Mouse (Mus musculus) cerebellum, adult 8-10 months (tissue): ENCODE measurements at regions not wholly inside any gene's neighbourhood (a gene's known extent, or its start where the extent isn't known, plus 50 kb on each side); places are given as distances from the start of the nearest gene placed in this dataset.

ENCODE experiments used
- DNase-seq: peaks from one replicate; pipeline ENCODE4 v3.0.0; 2022

DNA sequence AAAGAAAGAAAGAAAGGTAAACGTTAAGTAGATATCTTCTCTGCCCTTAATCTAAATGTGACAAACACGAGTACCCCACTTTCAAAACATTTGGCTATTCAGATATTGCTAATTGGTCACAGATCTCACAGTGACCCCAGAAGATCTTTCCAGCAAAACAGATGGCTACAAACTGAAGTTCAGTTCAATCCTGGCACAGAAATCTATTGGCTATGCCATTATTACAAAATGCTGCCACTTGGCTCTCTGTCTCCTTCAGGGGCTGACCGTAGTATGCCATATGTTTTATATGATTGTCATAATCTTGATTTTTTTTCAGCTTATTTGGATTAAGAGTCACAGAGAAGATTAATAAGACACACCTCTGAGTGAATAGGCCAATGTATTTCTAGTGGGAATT is 873.2 kb downstream of the Slc22a22 start:
- DNase-seq = no peak

DNA sequence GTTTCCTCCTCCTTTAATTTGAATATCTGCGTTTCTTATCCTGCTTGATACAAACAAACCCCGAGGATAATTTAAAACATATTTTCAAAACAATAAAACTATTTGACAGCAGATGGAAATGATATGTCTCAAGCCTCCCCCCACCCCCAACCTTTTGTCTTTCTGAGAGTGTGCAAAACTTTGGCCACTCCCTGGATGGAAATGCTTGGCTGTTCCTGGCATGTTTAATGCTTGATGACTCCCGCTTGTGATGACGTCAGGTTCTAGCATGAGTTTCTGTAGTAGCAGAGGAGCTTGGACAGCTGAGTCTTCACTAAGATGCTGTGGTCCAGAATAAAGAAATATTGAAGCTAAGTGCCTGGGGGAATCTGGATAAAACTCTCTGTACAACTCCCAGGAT is 884.8 kb downstream of the Slc22a22 start:
- DNase-seq = no peak

DNA sequence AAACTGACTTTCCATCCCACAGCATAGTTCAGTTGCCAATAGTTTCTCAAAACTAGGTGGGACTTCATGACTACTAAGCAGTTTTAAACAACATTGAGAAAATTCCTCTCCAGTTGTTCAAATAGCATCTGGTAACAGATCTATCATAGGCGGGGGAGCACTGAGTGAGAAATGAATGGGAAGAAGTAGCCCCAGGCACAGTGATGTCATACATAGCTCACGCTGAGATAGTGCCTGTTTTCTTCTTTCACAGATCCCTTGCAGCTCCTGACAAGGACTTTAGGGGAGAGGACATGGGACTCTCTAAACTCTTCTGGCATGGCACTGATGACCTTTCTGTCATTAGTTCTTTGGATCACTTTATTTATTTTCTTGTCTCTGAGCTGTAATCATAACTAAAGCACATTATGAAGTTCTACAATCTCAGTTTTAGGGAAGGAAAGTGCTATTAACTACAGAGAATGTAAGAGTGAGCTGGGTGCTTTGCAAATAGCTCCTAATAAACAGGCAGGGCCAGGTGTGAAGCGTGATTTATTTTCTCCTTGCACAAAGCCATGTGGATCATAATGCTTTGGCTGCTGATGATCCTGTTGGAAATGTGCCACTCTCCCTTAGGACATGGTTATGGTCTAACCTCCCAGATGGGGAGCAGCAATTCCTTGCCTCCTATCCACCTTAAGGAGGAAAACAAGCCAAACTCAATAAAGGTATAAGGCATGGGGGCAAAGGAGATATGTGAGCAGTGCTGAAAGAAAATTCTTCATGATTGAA is 896.5 kb downstream of the Slc22a22 start:
- no peak for DNase-seq

GRCm38 (mm10) chr15:56563192-56563591 is 914.2 kb downstream of the Slc22a22 start:
- DNase-seq = no peak

DNA sequence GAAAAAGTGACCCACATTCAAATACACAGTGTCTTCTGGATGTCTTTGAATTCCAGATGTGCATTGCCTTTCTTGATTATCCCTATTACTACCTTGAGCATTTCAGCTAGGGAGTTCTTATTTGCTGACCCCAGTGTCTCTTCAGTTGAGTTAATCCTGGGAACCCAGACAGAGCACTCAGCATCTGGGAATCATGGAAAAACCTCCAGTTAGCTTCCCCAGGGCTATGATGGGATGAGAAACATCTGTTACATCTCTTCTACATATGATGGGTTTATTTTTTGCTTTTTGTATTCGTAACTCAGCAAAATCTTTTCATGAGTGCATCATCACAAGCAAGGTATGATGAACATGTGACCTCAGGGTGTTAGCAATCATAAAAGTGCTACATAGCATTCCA is 914.6 kb downstream of the Slc22a22 start:
- DNase-seq = no peak

GRCm38 (mm10) chr15:56562143-56562542 is 915.3 kb downstream of the Slc22a22 start:
- no peak for DNase-seq

DNA sequence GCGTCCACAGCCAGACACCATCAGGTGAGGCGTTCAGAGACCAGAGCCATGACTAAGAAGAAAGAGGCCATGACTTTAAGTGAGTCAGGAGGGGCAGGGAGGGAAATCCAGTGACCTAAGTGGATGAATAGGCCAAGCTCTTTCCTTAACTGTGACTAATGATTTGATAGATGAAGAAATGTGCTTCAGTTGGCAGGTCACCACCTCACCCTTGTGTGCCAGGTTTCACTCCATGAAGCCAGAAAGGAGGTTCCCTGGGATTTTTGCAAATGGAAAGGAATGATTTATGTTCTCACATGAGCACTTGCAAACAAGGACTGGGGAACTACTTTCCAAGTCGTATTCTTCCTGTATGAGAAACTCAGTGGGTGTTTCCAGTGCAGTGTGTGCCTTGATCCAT is 923.0 kb downstream of the Slc22a22 start:
- no peak for DNase-seq

GRCm38 (mm10) chr15:56553851-56554250 is 923.6 kb downstream of the Slc22a22 start:
- no peak for DNase-seq

DNA sequence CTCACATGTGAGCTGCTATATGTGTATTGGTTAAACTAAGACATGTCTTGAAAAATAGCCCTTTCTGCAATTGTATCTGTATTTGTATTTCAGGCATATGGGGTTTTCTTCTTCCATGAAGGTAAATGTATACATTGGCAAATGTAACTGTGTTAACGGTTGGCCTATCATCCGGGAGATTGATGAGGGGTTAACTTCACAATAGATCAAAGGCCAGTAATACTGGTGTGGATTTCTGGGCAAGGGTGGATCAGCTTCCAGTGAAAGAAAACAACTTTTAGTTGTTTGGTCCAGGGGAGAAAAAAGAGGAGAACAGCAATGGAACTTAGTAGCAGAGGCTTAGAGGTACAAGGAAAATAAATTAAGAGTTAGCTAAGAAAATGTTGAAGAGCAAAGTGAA is 945.9 kb downstream of the Slc22a22 start:
- DNase-seq = no peak

GRCm38 (mm10) chr15:56518379-56518778 is 959.0 kb downstream of the Slc22a22 start:
- no peak for DNase-seq

DNA sequence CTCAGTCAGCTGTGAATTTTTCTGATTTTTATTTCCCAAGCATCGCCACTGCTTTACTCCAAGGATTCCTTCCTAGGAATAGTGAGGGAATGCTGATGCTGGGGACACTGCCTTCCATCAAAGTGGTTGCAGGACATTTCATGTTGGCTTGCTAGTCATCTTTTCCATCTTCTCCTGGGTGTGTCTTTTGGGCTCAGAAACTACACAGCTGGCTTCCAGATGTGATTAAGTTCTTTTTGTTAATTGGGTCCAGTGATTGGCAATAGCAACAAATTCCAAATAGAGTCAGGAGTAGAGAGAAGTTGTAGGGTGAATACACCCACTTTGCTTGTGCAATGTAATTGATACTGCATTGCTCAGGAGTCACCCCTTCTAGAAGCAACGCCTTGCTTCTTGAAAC is 961.3 kb downstream of the Slc22a22 start:
- DNase-seq = no peak

DNA sequence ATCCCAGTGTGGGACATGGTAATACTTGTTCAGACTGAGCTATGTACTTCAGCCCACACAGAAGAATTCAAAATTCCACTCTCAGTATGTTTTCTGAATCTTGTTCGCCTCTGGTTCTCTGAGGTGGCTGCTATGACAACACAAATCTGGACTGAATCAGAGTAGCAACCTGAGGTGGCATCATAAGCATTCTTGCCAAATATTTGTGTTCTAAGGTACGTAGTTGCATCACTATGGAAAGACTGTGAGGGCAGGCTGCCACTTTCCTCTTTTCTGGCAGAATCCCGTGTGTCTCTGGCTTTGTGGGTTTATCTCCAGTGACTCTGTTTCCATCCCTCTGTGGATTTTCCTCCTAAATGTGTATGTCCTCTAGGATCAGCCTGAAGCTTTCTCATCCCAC is 978.7 kb downstream of the Slc22a22 start:
- DNase-seq = no peak

GRCm38 (mm10) chr15:56497757-56498156 is 979.7 kb downstream of the Slc22a22 start:
- no peak for DNase-seq

DNA sequence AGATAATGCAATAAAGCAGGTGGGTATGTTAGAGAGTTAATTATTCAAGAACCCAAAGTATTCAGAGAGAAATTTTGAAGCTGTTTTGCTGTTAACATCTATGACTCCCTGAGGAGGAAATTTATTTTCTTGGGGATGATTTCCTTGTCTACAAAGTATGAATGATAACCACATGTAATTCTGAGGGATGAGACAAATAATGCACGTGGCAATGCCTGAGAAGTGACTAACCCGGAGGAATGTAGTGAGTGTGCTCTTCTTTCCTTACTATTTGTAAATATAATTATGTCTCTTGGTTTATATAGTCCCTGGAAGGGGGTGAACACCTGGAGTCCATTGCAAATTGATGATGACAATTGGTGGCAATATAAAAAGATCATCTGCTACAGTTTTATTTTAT is 981.1 kb downstream of the Slc22a22 start:
- DNase-seq = no peak

GRCm38 (mm10) chr15:56485931-56486330 is 991.5 kb downstream of the Slc22a22 start:
- no peak for DNase-seq

DNA sequence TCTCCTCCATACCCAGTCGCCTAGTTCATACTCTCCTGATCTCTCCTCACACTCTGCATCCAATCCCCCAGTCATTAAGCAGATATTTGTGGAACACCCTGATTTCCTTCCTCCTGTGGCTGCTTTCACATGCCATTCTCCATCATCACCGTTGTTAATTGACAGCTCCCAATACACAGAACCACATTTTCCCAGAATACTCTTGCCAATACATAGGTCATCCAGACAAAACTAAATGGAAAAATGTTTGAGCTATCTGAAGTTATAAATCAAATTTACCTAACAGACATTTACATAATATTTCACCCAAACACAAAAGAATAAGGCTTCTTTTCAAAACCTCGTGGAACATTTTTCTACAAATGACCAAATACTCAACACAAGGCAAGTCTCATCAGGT is 992.7 kb downstream of the Slc22a22 start:
- no peak for DNase-seq

- DNase-seq = no peak
Measured at GRCm38 (mm10) chr15:56479682-56480081, 997.7 kb downstream of the Slc22a22 start.

DNA sequence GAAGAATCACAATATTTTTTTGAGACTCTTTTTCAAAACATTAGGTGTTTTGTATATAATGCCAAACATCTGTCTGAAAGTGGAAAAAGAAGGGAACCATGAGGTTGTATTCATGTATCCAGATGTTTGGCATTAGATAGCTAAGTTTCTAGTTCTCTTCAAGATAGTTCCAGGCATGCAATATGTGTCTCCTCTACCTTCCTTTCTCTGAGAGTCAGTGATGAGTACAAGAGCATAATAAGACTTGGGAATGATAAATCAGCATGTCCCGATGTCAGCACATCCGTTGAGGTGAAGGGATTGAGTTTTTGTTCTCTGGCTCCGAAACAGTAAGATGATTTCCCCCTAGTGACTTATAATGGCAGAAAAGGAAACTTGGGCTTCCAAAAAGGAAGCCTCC is 998.4 kb downstream of the Slc22a22 start:
- DNase-seq = no peak

DNA sequence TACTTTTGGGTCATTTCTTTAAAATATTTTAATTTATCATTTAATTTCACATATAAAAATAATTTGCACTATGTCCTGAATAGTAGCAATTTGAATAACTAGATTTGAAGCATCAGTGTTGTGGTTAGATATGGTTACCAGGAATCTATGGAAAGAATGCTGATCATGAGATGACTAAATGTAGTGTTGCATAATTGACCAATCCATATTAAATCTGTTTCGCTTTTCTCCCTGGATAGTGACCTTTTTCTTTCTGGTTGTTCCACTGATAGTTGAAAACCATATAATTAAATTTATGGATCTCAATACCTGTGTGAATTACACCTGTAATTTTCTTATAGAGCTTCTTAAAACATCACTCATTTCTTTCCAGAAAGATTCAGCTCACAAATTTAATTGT is 1003.7 kb downstream of the Slc22a22 start:
- DNase-seq = no peak

GRCm38 (mm10) chr15:56451881-56452280 is 1025.5 kb downstream of the Slc22a22 start:
- no peak for DNase-seq

DNA sequence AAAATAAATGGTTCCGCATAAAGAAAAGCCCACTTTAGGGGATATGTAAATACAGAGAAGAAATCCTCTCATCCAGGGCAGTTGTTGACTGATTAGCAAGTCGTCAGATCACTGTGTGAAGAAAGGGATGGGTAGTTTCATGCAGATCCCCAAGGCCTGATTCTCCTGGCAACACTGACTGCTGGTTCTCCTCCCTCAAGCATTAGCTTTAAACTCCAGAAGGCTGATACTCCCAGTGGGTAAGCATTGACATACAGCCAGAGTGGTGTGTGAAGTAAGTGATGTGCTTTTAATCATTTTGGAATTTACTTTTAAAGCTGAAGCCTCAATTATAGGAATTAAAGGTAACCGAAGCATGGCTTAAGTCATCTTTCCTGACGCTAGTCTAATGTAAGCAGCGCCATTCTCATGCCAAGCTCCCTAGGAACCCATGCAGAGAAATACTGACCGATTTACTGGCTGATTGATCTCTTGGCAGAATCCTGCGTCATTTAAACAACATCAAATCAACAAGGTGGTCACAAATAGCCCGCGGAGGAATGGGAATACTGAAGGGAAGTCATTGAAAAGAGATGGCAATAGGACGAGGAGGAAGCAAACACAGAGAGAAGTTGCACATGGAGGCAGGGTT is 1029.3 kb downstream of the Slc22a22 start:
- no peak for DNase-seq

GRCm38 (mm10) chr15:56440171-56440570 is 1037.3 kb downstream of the Slc22a22 start:
- DNase-seq = no peak

DNA sequence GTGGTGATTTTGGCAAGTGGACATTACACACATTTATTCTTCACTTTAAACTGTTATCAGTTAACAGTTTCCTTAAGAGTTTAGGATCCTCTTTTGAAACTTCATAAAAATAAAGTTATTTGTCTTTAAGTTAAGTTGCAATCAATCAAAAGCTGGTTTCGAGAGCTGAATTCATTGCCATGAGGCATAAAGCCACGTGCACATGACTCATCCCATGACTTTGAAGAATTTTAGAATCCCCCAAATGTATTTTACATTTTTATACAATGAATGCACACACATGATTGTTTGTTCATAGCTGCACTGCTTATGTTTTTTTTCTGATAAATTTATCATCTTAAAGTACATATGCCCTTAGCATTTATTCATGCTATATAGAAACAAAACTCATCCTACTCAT is 1039.1 kb downstream of the Slc22a22 start:
- DNase-seq = no peak

DNA sequence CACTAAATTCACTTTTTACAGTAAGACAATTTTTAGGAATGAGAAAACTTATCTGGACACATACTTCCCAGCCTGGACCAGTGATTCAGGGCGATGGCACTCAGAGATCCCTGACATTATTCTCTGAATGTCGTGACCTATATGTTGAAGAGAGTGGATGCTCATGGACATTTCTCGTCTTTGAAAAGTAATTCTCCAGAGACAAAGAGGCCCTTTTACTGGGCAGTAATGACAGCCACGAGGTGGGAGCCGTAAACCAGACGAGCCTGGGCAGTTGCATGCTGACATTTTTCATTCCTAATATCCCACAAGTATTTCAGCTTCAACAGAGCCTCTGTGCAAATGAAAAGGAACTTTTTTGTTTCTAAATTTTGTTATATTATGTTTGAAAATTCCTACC is 1041.3 kb downstream of the Slc22a22 start:
- no peak for DNase-seq

DNA sequence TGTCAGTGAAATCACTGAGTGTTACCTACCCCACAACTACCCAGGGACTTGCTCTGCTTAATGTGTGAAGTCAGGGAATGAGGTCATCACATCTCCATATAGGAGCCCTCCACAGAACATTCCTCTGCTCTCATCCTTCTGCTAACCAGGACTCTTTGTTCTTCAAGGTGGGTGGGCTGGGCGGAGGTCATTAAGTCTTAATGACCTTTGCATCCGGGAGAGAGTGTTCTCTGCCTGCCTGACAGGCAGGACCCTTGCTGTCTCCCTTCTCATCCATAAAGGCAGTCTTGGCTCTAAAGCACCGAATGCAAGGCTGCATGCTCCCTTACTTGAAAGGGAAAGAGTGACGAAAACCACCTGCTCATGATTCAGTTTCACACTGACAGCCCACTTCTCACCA is 1051.4 kb downstream of the Slc22a22 start:
- DNase-seq = no peak
